Comparison of ENCODE assay signal across 8 mouse cellular contexts in genomic region chr1:82316111-82316745, GRCm38 (mm10). TPM values are rescaled to one million over a fixed set of nuclear protein-coding genes. Genes with fewer than 3 reads are reported as not detected.
DNase-seq lines count a peak whose midpoint lies in the region; ATAC-seq lines count a peak whose summit lies in the region.

Gene Rhbdd1 (plus strand): TSS chr1:82316452.

- H3K4me3 ChIP-seq in hindbrain, embryonic 15.5 days: peak within 1 kb of the TSS; percentile 94

- no peaks in the 10 kb centered on the region for H3K9me3 ChIP-seq in hindbrain, embryonic 15.5 days

- DNase-seq in T-cell, adult 2 months (ENCODE audit: low spot score): peak; percentile 97
- DNase-seq in cerebellum, postnatal 36 days: peak; percentile 98
- DNase-seq in frontal cortex, postnatal 36 days (ENCODE audit: low spot score in 2 of 2): peak; percentile 98 to 99
- peak; percentile 95 for DNase-seq in left cerebral cortex, adult 11 months (ENCODE audit: low spot score)
- DNase-seq in lung, postnatal 4 days: peak; percentile 97 to 98
- DNase-seq in retina, postnatal 7 days (ENCODE audit: low read depth, low spot score): peak; percentile 98
- DNase-seq in urinary bladder, adult 2 months (ENCODE audit: low spot score): peak; percentile 87

- WGBS in hindbrain, embryonic 15.5 days: 4% methylated on average over 47 of the region's 47 CpGs

- no peaks in the 10 kb centered on the region for H3K27me3 ChIP-seq in hindbrain, embryonic 15.5 days

- peak within 1 kb of the TSS; percentile 65 for H3K4me2 ChIP-seq in hindbrain, embryonic 15.5 days

- peak within 1 kb of the TSS; percentile 95 for H3K9ac ChIP-seq in hindbrain, embryonic 15.5 days

- peak; percentile 99 for ATAC-seq in hindbrain, embryonic 15.5 days (ENCODE audit: low FRiP score, low read depth)

- H3K4me1 ChIP-seq in hindbrain, embryonic 15.5 days (replicated peaks): peaks cover 23% of the 10 kb centered on the region

- no peaks in the 10 kb centered on the region for H3K36me3 ChIP-seq in hindbrain, embryonic 15.5 days

- peak within 1 kb of the TSS; percentile 98 for H3K27ac ChIP-seq in hindbrain, embryonic 15.5 days (replicated peaks)

RNA-seq across cellular contexts. Expression of gene Rhbdd1, which starts in this region (rescaled TPM):
- 4.0 and 4.1 TPM in 2 replicates for polyA plus RNA-seq in hindbrain, embryonic 15.5 days (2015; fragmentation: Nextera tagmentation; extraction: Ambion mirVana)
- polyA plus RNA-seq in urinary bladder, adult 2 months (2012; rRNA removed): 28.6 and 30.3 TPM in 2 replicates

Comparison
In these comparisons a context has a peak if more than half of its experiments do, and no peak if none do; other contexts are left out.
1. Peak in every context shown above with its lines: DNase-seq, ATAC-seq, H3K4me3 ChIP-seq and H3K27ac ChIP-seq.